Mouse (Mus musculus): ENCODE data around the gene S1pr5. TPM values are rescaled to one million over a fixed set of nuclear protein-coding genes. Genes with fewer than 3 reads are reported as not detected.

S1pr5 gene
- polyA plus RNA-seq, 1 experiment from 2014 or later, result 4.7 TPM

DNA sequence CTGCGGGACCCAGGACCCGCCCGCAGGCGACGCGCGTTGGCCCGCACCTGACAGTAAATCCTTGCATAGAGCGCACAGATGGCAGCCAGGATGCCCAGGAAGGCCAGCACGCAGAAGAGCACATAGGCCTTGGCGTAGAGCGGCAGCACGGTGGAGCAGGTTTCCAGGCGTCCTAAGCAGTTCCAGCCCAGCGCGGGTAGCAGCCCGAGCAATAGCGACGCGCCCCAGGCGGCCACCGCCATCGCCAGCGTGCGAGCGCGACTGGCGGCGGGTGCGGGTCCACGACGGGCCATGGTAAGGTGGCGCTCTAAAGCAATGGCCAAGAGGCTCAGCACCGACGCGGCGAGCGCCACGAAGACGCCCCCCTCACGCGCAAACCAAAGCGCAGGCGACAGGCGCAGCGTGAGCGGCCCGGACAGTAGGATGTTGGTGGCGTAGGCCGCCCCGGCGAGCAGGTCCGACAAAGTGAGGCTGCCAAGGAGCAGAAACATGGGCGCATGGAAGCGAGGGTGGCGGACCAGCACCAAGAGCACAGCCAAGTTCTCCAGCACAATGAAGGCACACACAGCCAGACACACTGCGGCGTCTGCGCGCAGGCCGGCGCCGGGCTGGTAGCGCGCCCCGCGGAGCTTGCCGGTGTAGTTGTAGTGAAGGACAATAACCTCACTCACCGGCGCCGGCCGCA is 3.7 kb downstream of the S1pr5 start:
- no peaks in the 10 kb centered on the region for H3K9me3 ChIP-seq (ENCODE audit: control insufficient read depth, low read length)
- peak overlapping the region; percentile 36 for H3K4me3 ChIP-seq (ENCODE audit: low read depth, low read length)
- H3K36me3 ChIP-seq (ENCODE audit: control insufficient read depth, insufficient read depth, low read length), result no peaks in the 10 kb centered on the region
- TF ChIP-seq CTCF (IDR thresholded peaks at IDR 0.05; ENCODE audit: low read depth) (no peak), EP300 (optimal IDR thresholded peaks at IDR 0.05) (no peak)
- no peak overlapping the region for H3K27ac ChIP-seq (replicated peaks)
- no peak; the same call in 1 of the 2 replicates for ATAC-seq (ENCODE audit: low FRiP score, low TSS enrichment)
- no peaks in the 10 kb centered on the region; the same call in 1 of the 2 replicates for H3K4me1 ChIP-seq (replicated peaks; ENCODE audit: control insufficient read depth, insufficient read depth)
- peak overlapping the region; percentile 70 for H3K4me2 ChIP-seq (replicated peaks; ENCODE audit: low read depth)
- H3K9ac ChIP-seq (ENCODE audit: low read length), result 0 out of 2 replicates have a peak overlapping the region, but pooled peaks have one; percentile 23
- WGBS, result under 1% methylated on average over 72 of the region's 72 CpGs
- H3K27me3 ChIP-seq (ENCODE audit: control insufficient read depth, insufficient read depth, low read length), result peaks cover 5% of the 10 kb centered on the region
- DNase-seq (ENCODE audit: low spot score), result peak; percentile 45

GRCm38 (mm10) chr9:21243826-21244427 is 4.3 kb downstream of the S1pr5 start:
- DNase-seq (ENCODE audit: low spot score) (no peak), ATAC-seq (ENCODE audit: low FRiP score, low TSS enrichment) (no peak)
- no peak overlapping the region for H3K9ac ChIP-seq (ENCODE audit: low read length)
- H3K4me2 ChIP-seq (replicated peaks; ENCODE audit: low read depth), result peak overlapping the region; percentile 70
- no peaks in the 10 kb centered on the region for H3K36me3 ChIP-seq (ENCODE audit: control insufficient read depth, insufficient read depth, low read length)
- H3K27ac ChIP-seq (replicated peaks), result no peak overlapping the region
- H3K4me1 ChIP-seq (replicated peaks; ENCODE audit: control insufficient read depth, insufficient read depth), result no peaks in the 10 kb centered on the region; the same call in 1 of the 2 replicates
- no peaks in the 10 kb centered on the region for H3K9me3 ChIP-seq (ENCODE audit: control insufficient read depth, low read length)
- H3K4me3 ChIP-seq (ENCODE audit: low read depth, low read length), result peak overlapping the region; percentile 36
- TF ChIP-seq CTCF (IDR thresholded peaks at IDR 0.05; ENCODE audit: low read depth) (no peak), EP300 (optimal IDR thresholded peaks at IDR 0.05) (no peak)
- WGBS, result 19% methylated on average over 42 of the region's 42 CpGs
- H3K27me3 ChIP-seq (ENCODE audit: control insufficient read depth, insufficient read depth, low read length), result peaks cover 5% of the 10 kb centered on the region

GRCm38 (mm10) chr9:21241343-21241742 is 6.9 kb downstream of the S1pr5 start:
- H3K36me3 ChIP-seq (ENCODE audit: control insufficient read depth, insufficient read depth, low read length), result no peaks in the 10 kb centered on the region
- no peak overlapping the region for H3K4me3 ChIP-seq (ENCODE audit: low read depth, low read length)
- no peak overlapping the region for H3K9ac ChIP-seq (ENCODE audit: low read length)
- no peak overlapping the region for H3K27ac ChIP-seq (replicated peaks)
- DNase-seq (ENCODE audit: low spot score) (peak; percentile 90), ATAC-seq (ENCODE audit: low FRiP score, low TSS enrichment) (no peak)
- no peaks in the 10 kb centered on the region for H3K9me3 ChIP-seq (ENCODE audit: control insufficient read depth, low read length)
- peaks cover 9% of the 10 kb centered on the region for H3K4me1 ChIP-seq (replicated peaks; ENCODE audit: control insufficient read depth, insufficient read depth)
- no peak overlapping the region for H3K4me2 ChIP-seq (replicated peaks; ENCODE audit: low read depth)
- TF ChIP-seq EP300 (optimal IDR thresholded peaks at IDR 0.05) (no peak), CTCF (IDR thresholded peaks at IDR 0.05; ENCODE audit: low read depth) (peak; percentile 99)
- H3K27me3 ChIP-seq (ENCODE audit: control insufficient read depth, insufficient read depth, low read length), result peaks cover 3% of the 10 kb centered on the region; the same call in 1 of the 2 replicates
- WGBS, result 8% methylated on average over 11 of the region's 11 CpGs

DNA sequence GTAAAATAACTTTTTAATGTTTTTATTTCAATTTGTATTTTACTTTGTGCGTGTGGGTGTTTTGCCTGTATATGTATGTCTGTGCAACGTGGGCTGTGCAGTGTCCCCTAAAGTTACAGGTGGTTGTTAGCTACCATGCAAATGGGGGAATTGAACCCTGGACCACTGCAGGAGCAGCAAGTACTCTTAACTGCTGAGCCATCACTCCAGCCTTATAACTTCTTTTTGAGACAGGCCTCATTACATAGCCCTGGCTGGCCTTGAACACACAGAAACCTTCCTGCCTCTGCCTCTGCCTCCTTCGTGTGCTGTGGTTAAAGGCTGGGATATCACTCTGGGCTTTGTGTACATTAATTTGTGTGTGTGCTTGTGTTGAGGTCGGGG is 8.8 kb downstream of the S1pr5 start:
- no peak for ATAC-seq (ENCODE audit: low FRiP score, low TSS enrichment)
- Histone ChIP-seq H3K9me3 (ENCODE audit: control insufficient read depth, low read length) (no peaks in the 10 kb centered on the region), H3K4me3 (ENCODE audit: low read depth, low read length) (peak overlapping the region; percentile 87), H3K27ac (replicated peaks) (peak overlapping the region; percentile 97), H3K4me1 (replicated peaks; ENCODE audit: control insufficient read depth, insufficient read depth) (peaks cover 9% of the 10 kb centered on the region), H3K9ac (ENCODE audit: low read length) (peak overlapping the region; percentile 96), H3K4me2 (replicated peaks; ENCODE audit: low read depth) (peak overlapping the region; percentile 62), H3K27me3 (ENCODE audit: control insufficient read depth, insufficient read depth, low read length) (peaks cover 3% of the 10 kb centered on the region; the same call in 1 of the 2 replicates), H3K36me3 (ENCODE audit: control insufficient read depth, insufficient read depth, low read length) (peaks cover 3% of the 10 kb centered on the region; the same call in 1 of the 2 replicates)
- TF ChIP-seq CTCF (IDR thresholded peaks at IDR 0.05; ENCODE audit: low read depth) (no peak), EP300 (optimal IDR thresholded peaks at IDR 0.05) (no peak)
- DNase-seq (ENCODE audit: low spot score), result no peak
- WGBS, result 25% methylated on average over 4 of the region's 4 CpGs

DNA sequence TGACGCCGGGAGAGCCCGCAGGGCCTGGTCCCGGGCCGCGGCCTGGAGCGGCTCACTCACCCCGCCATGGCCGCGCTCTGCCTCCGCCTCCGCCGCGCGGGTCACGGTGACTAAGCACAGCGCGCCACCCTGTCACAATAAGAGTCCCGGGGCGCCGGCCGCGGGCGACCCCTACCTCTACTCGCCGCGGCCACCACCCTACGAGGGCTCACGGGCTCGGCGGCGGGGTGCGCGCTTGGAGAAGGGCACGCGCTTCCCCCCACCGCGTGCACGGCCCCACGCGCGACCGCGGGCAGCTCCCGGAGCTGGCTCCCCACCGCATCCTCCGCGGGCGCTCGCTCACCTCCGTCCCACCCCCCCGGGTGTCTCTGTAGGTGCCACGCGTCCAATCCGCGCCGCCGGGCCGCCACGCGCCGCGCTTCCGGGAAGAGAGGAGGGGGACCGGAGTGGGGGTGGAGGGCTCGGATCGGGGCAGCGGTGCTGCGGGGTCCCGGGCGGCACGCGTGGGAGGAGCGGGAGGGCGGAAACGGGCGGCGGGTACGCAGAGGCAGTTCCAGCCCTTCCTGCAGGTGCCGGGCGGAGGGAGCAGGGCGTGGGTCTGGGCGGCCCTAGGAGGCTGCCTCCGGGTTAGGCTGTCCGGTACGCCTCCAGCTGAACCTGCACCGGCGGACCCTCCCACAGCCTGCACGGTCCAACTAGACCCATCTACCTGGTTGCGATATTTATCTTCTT is 9.3 kb downstream of the S1pr5 start, which contains the start of gene Keap1:
Gene Keap1 (minus strand): TSS at position 629 of the 732 bp plus-strand sequence.
- peak; percentile 89 for ATAC-seq (ENCODE audit: low FRiP score, low TSS enrichment)
- TF ChIP-seq EP300 (optimal IDR thresholded peaks at IDR 0.05) (no peak), CTCF (IDR thresholded peaks at IDR 0.05; ENCODE audit: low read depth) (peak; percentile 12; the same call in 1 of the 2 replicates)
- under 1% methylated on average over 60 of the region's 90 CpGs for WGBS
- Histone ChIP-seq H3K4me3 (ENCODE audit: low read depth, low read length) (peak within 1 kb of the TSS; percentile 87), H3K9ac (ENCODE audit: low read length) (peak within 1 kb of the TSS; percentile 96), H3K27ac (replicated peaks) (peak within 1 kb of the TSS; percentile 97), H3K4me1 (replicated peaks; ENCODE audit: control insufficient read depth, insufficient read depth) (peaks cover 9% of the 10 kb centered on the region), H3K27me3 (ENCODE audit: control insufficient read depth, insufficient read depth, low read length) (0 out of 2 replicates have a peak, but pooled peaks cover 1% of the 10 kb centered on the region), H3K4me2 (replicated peaks; ENCODE audit: low read depth) (peak within 1 kb of the TSS; percentile 62), H3K36me3 (ENCODE audit: control insufficient read depth, insufficient read depth, low read length) (peaks cover 3% of the 10 kb centered on the region), H3K9me3 (ENCODE audit: control insufficient read depth, low read length) (no peaks in the 10 kb centered on the region)
- peak; percentile 85 for DNase-seq (ENCODE audit: low spot score)

Data from stomach, postnatal 0 days (tissue).